Mouse (Mus musculus): ENCODE measurements around the gene Zfhx3. TPM values are rescaled to one million over a fixed set of nuclear protein-coding genes. Genes with fewer than 3 reads are reported as not detected.

Zfhx3 gene
- polyA plus RNA-seq, 1 experiment from 2014 or later: 22.8 TPM

DNA sequence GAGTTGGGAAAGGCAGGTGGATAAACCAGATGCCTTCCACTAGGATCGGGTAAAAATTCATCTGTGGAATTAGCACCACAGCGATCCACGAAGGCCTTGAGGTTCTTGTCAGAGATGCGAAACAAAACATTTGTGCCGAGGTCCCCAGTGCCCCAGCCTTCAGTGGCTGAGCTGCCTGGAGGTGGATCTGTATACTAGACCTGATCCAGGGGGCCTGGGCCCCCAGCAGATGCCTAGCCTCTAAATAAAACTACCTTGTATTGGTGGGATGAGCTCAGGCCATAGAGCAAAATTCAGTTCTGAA lies 769.0 kb downstream of the Zfhx3 start:
- H3K36me3 ChIP-seq: no peaks in the 10 kb centered on the region
- H3K27ac ChIP-seq (replicated peaks): peak overlapping the region; percentile 86
- no peaks in the 10 kb centered on the region for H3K9me3 ChIP-seq (replicated peaks)
- peaks cover 83% of the 10 kb centered on the region for H3K4me1 ChIP-seq
- H3K27me3 ChIP-seq (replicated peaks): no peaks in the 10 kb centered on the region
- H3K9ac ChIP-seq (replicated peaks): peak overlapping the region; percentile 29
- H3K4me2 ChIP-seq: peak overlapping the region; percentile 77
- H3K4me3 ChIP-seq (replicated peaks): no peak overlapping the region
- ATAC-seq (ENCODE audit: low FRiP score): no peak
- WGBS: 36% methylated on average over 5 of the region's 5 CpGs

DNA sequence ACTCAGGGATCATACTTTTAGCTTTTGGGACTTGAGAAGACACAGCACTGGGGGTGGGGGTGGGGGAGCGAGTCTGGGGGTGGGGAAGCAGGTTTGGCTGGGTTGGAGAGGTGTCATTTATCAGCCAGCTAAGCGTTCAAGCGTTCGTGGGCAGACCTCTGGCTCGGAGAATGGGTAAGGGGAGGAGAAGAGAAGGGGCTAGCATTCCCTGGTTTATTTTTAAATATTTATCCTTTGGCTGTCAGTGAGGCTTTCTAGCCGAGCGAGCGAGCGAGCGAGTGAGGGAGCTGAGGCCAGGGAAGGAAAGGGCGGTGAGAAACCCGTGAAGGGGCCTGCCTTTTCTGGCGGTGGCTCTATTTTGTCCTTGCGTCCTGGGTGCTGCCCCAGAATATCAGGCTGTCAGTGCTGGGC lies 769.6 kb downstream of the Zfhx3 start:
- no peaks in the 10 kb centered on the region for H3K27me3 ChIP-seq (replicated peaks)
- peaks cover 84% of the 10 kb centered on the region for H3K4me1 ChIP-seq
- H3K4me3 ChIP-seq (replicated peaks): 0 out of 2 replicates have a peak overlapping the region, but pooled peaks have one; percentile 6
- peak overlapping the region; percentile 77 for H3K4me2 ChIP-seq
- H3K27ac ChIP-seq (replicated peaks): peak overlapping the region; percentile 86
- WGBS: 37% methylated on average over 14 of the region's 14 CpGs
- no peak for ATAC-seq (ENCODE audit: low FRiP score)
- no peaks in the 10 kb centered on the region for H3K36me3 ChIP-seq
- no peaks in the 10 kb centered on the region for H3K9me3 ChIP-seq (replicated peaks)
- H3K9ac ChIP-seq (replicated peaks): peak overlapping the region; percentile 40; the same call in 1 of the 2 replicates

DNA sequence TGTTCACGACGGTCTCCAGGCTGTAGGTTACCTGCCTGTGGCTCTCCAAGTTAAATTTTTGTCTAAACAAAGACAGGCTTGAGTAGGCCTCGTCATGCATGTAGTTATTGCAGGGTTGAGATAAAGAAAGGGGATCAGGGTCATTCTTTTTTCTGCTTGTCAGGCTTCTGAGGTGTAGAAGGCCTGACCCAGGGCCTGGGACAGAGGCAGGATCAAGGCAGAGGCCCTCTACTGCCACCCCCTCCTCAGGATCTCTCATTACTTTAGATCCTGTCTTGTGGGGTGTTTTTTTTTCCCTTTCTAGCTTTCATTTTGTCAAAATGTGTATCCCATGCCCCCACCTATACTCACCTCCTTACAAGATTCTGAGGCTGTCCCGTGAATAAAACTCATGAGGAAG lies 770.2 kb downstream of the Zfhx3 start:
- 35% methylated on average over 4 of the region's 4 CpGs for WGBS
- H3K9me3 ChIP-seq (replicated peaks): no peaks in the 10 kb centered on the region
- no peak for ATAC-seq (ENCODE audit: low FRiP score)
- H3K36me3 ChIP-seq: no peaks in the 10 kb centered on the region
- peak overlapping the region; percentile 77 for H3K4me2 ChIP-seq
- no peaks in the 10 kb centered on the region for H3K27me3 ChIP-seq (replicated peaks)
- peaks cover 86% of the 10 kb centered on the region for H3K4me1 ChIP-seq
- no peak overlapping the region for H3K4me3 ChIP-seq (replicated peaks)
- peak overlapping the region; percentile 40; the same call in 1 of the 2 replicates for H3K9ac ChIP-seq (replicated peaks)
- peak overlapping the region; percentile 86 for H3K27ac ChIP-seq (replicated peaks)

DNA sequence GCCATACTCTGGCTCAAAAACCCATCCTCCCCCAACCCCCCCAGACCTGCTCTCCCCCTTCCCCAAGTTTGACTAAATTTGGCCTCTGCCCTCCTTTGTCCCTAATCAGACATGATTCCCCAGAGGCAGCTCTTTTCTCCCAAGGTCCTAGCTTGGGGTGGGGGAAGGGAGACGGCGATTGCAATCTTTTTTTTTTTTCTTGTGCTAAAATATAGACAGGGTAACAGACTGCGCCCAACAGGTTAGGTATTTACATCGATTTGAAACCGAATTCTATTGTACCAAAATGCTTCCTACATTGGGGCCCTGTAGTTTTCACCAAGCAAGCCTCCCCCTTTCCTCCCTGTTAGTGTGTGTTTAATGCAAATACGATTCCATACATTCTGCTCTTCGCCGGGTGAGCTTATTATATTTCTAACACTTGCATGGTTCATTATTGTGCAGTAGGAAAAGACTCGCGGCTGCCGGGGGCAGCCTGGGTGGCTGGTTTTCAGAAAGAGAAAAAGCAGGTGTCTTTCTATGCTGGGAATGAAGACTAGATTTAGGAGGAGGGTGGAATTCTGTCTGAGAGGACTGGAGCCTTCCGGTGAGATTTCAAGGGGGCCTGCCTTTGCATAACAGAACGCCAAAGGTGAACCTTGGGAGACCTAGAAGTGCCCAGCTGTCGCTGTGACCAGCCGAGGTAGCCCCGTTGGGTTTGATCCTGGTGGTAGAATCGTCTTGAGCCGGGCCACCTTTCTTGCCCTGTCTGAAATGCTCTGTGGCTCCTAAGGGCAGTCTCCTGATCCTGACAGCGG lies 771.1 kb downstream of the Zfhx3 start:
- 0 out of 2 replicates have a peak, but pooled peaks cover 5% of the 10 kb centered on the region for H3K27me3 ChIP-seq (replicated peaks)
- no peaks in the 10 kb centered on the region for H3K9me3 ChIP-seq (replicated peaks)
- 23% methylated on average over 19 of the region's 19 CpGs for WGBS
- no peaks in the 10 kb centered on the region for H3K36me3 ChIP-seq
- H3K9ac ChIP-seq (replicated peaks): peak overlapping the region; percentile 82
- H3K4me2 ChIP-seq: peak overlapping the region; percentile 77
- H3K27ac ChIP-seq (replicated peaks): peak overlapping the region; percentile 86
- ATAC-seq (ENCODE audit: low FRiP score): no peak
- H3K4me3 ChIP-seq (replicated peaks): peak overlapping the region; percentile 57
- peaks cover 90% of the 10 kb centered on the region for H3K4me1 ChIP-seq

DNA sequence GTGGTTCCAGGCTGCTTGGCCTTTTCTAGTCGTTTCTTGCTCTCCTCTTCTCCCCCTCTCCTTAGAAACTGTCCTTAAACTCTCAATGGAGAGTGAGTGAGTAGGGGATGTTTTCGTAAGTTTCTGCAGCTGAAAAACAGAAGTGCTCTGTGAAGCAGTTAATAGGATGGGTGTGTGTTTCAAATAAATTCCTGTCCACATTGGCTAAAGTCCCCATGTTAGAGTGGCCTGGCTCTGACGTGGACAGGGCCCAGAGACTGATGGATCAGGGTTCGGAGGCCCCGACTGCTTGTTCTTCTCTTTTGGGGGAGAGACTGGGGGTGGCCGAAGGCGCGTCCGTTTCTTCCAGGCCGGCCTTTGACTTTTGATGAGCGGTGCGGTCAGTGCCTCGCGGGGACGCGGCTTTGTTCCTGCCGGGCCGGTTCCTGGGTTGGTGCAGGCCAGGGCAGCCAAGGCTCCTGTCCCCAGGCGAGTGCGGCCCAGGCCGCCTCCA lies 771.7 kb downstream of the Zfhx3 start:
- 2% methylated on average over 21 of the region's 21 CpGs for WGBS

DNA sequence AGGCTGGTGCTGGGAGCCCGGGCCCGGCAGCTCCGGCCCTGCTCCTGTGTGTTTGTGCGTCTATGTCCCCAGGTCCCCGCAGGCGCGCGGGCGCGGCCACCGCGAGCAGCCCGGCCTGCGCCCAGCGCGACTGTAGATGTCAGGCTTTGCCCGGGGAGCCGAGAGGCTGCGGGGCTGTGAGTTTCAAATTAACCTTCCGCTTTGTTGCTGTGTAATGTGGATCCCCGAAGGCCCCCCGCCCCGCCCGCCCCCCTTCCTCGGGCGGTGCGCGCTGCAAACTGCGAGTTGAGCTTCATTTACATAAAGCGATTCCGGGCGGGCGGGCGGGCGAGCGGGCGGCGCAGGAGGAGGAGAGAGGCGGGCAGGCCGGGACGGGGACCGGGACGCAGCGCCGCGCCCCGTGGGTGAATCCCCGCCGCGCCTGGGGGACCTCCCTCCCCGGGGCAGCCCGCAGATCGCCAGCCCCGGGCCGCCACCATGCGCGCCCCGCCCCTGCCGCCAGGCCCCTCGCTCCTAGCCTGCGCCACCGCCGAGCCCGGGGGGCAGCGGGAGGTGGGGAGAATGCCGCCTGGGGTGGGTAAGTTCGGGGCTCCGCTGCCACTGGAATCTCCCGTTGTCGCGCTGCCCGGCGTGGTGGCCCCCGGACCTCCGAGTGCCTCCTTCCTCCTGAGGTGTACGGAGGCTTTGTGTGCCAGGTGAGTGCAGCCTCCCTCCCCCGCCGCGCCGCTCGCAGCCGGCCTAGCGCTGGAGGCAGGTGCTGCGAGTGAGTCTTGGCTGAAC lies 772.4 kb downstream of the Zfhx3 start:
- peak; percentile 67 for ATAC-seq (ENCODE audit: low FRiP score)
- Histone ChIP-seq H3K27me3 (replicated peaks) (0 out of 2 replicates have a peak, but pooled peaks cover 5% of the 10 kb centered on the region), H3K4me2 (peak overlapping the region; percentile 77), H3K4me1 (peaks cover 84% of the 10 kb centered on the region), H3K36me3 (no peaks in the 10 kb centered on the region), H3K9ac (replicated peaks) (peak overlapping the region; percentile 82), H3K9me3 (replicated peaks) (no peaks in the 10 kb centered on the region), H3K4me3 (replicated peaks) (peak overlapping the region; percentile 57), H3K27ac (replicated peaks) (peak overlapping the region; percentile 86)
- under 1% methylated on average over 56 of the region's 84 CpGs for WGBS

More for the DNA sequence above, 771.7 kb downstream of the Zfhx3 start:
- H3K9me3 ChIP-seq (replicated peaks): no peaks in the 10 kb centered on the region
- H3K4me3 ChIP-seq (replicated peaks): peak overlapping the region; percentile 57
- H3K36me3 ChIP-seq: no peaks in the 10 kb centered on the region
- 0 out of 2 replicates have a peak, but pooled peaks cover 5% of the 10 kb centered on the region for H3K27me3 ChIP-seq (replicated peaks)
- H3K4me1 ChIP-seq: peaks cover 86% of the 10 kb centered on the region
- peak overlapping the region; percentile 77 for H3K4me2 ChIP-seq
- peak overlapping the region; percentile 82 for H3K9ac ChIP-seq (replicated peaks)
- peak overlapping the region; percentile 86 for H3K27ac ChIP-seq (replicated peaks)
- ATAC-seq (ENCODE audit: low FRiP score): no peak

DNA sequence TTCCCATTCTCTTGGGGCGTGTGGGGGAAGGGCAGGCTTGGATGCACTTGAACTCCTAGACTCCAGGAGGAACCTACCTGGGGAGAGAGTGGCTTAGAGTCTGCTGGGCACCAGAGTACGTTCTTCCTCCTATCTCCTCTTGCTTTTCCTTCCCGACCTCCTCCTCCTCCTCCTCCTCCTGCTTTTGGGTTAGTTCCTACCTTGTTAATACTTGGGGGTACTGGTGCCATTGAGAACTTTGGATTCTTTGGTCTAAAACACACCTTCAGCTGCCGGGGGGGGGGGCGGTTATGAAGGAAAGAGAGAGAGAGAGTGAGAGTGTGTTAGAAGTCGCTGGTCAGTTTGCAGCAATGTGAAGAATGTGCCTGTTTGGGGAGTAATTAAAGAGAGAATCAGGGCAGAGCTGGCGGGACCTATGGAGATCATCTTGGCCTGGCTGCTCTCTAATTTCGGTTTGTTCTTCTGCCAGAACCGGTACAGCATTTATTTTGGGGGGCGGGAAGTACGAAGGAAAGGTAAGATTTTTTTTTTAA lies 773.0 kb downstream of the Zfhx3 start:
- H3K36me3 ChIP-seq: no peaks in the 10 kb centered on the region
- H3K4me1 ChIP-seq: peaks cover 85% of the 10 kb centered on the region
- no peak for ATAC-seq (ENCODE audit: low FRiP score)
- no peaks in the 10 kb centered on the region for H3K9me3 ChIP-seq (replicated peaks)
- H3K4me2 ChIP-seq: peak overlapping the region; percentile 77
- WGBS: 12% methylated on average over 11 of the region's 11 CpGs
- peak overlapping the region; percentile 57 for H3K4me3 ChIP-seq (replicated peaks)
- H3K9ac ChIP-seq (replicated peaks): peak overlapping the region; percentile 82
- H3K27ac ChIP-seq (replicated peaks): peak overlapping the region; percentile 86
- peaks cover 8% of the 10 kb centered on the region; the same call in 1 of the 2 replicates for H3K27me3 ChIP-seq (replicated peaks)

DNA sequence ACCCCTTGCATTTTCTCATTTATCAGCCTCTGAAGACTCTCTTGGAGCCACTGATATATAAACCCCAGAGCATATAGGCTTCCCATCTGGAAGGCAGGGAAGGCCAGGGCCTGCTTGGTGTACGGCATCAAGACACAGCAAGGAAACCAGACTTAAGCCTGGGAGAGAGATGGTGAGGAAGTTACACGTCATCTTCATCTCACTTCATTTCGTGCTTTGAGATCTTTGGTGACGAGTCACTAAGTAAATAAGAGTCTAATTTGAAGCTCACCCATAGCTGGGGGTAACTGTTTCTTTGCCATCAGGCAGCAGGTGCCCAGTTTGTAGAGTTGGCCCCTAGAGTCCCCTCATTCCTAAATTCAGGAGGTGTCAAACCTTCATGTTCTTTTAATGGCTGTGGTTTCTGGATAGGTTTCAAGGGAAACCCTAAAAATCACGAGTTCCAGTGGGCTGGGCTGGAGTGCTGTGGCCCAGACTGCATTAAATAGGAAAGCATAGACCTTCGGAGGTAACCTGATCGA lies 773.9 kb downstream of the Zfhx3 start:
- Histone ChIP-seq H3K4me1 (peaks cover 85% of the 10 kb centered on the region), H3K9ac (replicated peaks) (no peak overlapping the region; the same call in 1 of the 2 replicates), H3K4me2 (peak overlapping the region; percentile 77), H3K27me3 (replicated peaks) (peaks cover 8% of the 10 kb centered on the region), H3K36me3 (no peaks in the 10 kb centered on the region), H3K9me3 (replicated peaks) (no peaks in the 10 kb centered on the region), H3K4me3 (replicated peaks) (peak overlapping the region; percentile 57), H3K27ac (replicated peaks) (peak overlapping the region; percentile 39; the same call in 1 of the 2 replicates)
- ATAC-seq (ENCODE audit: low FRiP score): no peak
- 45% methylated on average over 7 of the region's 7 CpGs for WGBS

DNA sequence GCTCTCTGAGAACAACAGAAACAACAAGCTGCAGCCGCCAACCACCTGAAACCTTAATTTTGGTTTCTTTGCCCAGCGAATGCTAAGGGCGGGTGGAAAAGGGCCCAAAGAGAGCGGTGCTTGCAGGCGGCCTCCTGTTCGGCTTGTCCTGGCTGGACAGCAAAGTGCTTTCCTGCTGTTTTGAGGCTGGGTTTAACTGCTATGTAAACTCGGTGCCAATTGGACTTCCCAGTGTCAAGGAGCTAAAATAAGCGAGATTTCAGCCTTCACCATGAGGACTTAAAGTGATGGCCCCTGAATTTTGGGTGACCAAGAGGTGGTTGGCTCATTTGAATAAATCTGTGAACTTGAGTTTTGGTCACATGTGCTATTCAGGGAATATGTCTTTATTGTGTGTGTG lies 775.1 kb downstream of the Zfhx3 start:
- H3K36me3 ChIP-seq: no peaks in the 10 kb centered on the region
- H3K9ac ChIP-seq (replicated peaks): no peak overlapping the region
- no peak for ATAC-seq (ENCODE audit: low FRiP score)
- peak overlapping the region; percentile 77 for H3K4me2 ChIP-seq
- no peak overlapping the region for H3K4me3 ChIP-seq (replicated peaks)
- no peaks in the 10 kb centered on the region for H3K9me3 ChIP-seq (replicated peaks)
- H3K27ac ChIP-seq (replicated peaks): no peak overlapping the region
- 41% methylated on average over 8 of the region's 8 CpGs for WGBS
- H3K4me1 ChIP-seq: peaks cover 84% of the 10 kb centered on the region
- peaks cover 8% of the 10 kb centered on the region for H3K27me3 ChIP-seq (replicated peaks)

DNA sequence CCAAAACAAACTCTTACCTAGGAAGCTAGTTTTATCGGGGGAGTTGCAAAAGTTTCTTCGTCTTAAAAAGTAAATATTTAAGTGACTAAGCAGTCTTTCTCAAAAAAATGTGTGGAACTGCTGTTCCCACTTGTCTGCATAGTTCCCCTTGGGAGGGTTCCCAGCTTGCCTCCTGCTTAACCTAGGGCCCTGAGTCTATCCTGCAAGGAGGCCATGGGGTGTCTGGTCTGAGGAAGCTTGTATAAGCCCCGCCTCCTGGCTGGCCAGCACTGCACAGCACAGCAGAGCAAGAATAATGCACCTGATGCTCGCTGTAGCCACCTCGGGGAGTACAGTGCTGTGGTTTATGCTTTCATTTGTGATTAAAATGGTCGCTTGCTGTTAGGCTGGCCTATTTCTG lies 775.6 kb downstream of the Zfhx3 start:
- H3K4me1 ChIP-seq: peaks cover 84% of the 10 kb centered on the region
- H3K9me3 ChIP-seq (replicated peaks): no peaks in the 10 kb centered on the region
- WGBS: 36% methylated on average over 6 of the region's 6 CpGs
- H3K27ac ChIP-seq (replicated peaks): no peak overlapping the region
- no peak overlapping the region; the same call in 1 of the 2 replicates for H3K9ac ChIP-seq (replicated peaks)
- peak overlapping the region; percentile 8 for H3K4me3 ChIP-seq (replicated peaks)
- H3K4me2 ChIP-seq: peak overlapping the region; percentile 77
- no peaks in the 10 kb centered on the region for H3K36me3 ChIP-seq
- peaks cover 8% of the 10 kb centered on the region for H3K27me3 ChIP-seq (replicated peaks)
- no peak for ATAC-seq (ENCODE audit: low FRiP score)

DNA sequence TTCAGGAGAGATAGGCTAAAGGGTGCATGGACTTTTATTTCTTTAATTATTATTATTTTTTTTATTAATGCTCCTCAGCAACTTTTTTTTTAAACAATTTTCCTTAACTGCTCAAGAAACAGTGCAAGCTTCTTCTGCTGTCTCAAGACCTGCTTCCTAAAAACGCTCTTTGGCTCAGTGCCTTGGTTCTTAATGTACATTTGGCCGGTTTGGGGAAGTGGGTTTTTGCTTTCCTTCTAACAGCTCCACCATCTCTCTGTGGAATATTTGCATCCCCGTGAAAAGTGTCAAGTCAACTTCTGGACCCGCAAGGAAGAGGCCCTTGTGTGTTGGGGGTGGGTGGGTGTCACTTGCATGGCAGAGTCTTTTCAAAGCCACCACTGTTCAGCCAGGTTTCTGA lies 778.4 kb downstream of the Zfhx3 start:
- Histone ChIP-seq H3K36me3 (no peaks in the 10 kb centered on the region), H3K4me2 (no peak overlapping the region), H3K27ac (replicated peaks) (no peak overlapping the region), H3K4me3 (replicated peaks) (no peak overlapping the region), H3K9me3 (replicated peaks) (no peaks in the 10 kb centered on the region), H3K27me3 (replicated peaks) (peaks cover 8% of the 10 kb centered on the region), H3K9ac (replicated peaks) (no peak overlapping the region), H3K4me1 (peaks cover 86% of the 10 kb centered on the region)
- WGBS: 71% methylated on average over 4 of the region's 4 CpGs
- ATAC-seq (ENCODE audit: low FRiP score): no peak
